Mouse (Mus musculus): ENCODE measurements around the gene Eml3.
A peak's percentile ranks its signal among the peaks of the same experiment; 100 is the strongest.

Eml3 gene

GRCm38 (mm10) chr19:8914212-8914611, 15.1 kb upstream of the Eml3 start:
- no peak for DNase-seq (ENCODE audit: low read depth, low spot score)

- no peak for DNase-seq (ENCODE audit: low read depth, low spot score)
Measured at GRCm38 (mm10) chr19:8919000-8919399, 10.4 kb upstream of the Eml3 start.

GRCm38 (mm10) chr19:8919684-8920072, 9.7 kb upstream of the Eml3 start:
- peak; percentile 17 for DNase-seq (ENCODE audit: low read depth, low spot score)

- DNase-seq (ENCODE audit: low read depth, low spot score), result peak; percentile 98
Measured at GRCm38 (mm10) chr19:8920073-8920736, 9.1 kb upstream of the Eml3 start, which contains the start of gene B3gat3. TSS of gene B3gat3 (plus strand) at chr19:8920374.

GRCm38 (mm10) chr19:8920836-8921291, 8.5 kb upstream of the Eml3 start:
- peak; percentile 80 for DNase-seq (ENCODE audit: low read depth, low spot score)

GRCm38 (mm10) chr19:8921741-8922140, 7.6 kb upstream of the Eml3 start:
- no peak for DNase-seq (ENCODE audit: low read depth, low spot score)

GRCm38 (mm10) chr19:8926766-8927165, 2.6 kb upstream of the Eml3 start:
- DNase-seq (ENCODE audit: low read depth, low spot score), result no peak

GRCm38 (mm10) chr19:8927891-8928525, 1.3 kb upstream of the Eml3 start:
- no peak for DNase-seq (ENCODE audit: low read depth, low spot score)

GRCm38 (mm10) chr19:8928689-8929223, 596 bp upstream of the Eml3 start:
- no peak for DNase-seq (ENCODE audit: low read depth, low spot score)

GRCm38 (mm10) chr19:8930117-8930516, 765 bp downstream of the Eml3 start:
- DNase-seq (ENCODE audit: low read depth, low spot score), result peak; percentile 55

GRCm38 (mm10) chr19:8930771-8931170, 1.4 kb downstream of the Eml3 start:
- DNase-seq (ENCODE audit: low read depth, low spot score), result no peak

- no peak for DNase-seq (ENCODE audit: low read depth, low spot score)
Measured at GRCm38 (mm10) chr19:8936736-8937135, 7.4 kb downstream of the Eml3 start.

- no peak for DNase-seq (ENCODE audit: low read depth, low spot score)
Measured at GRCm38 (mm10) chr19:8940526-8941133, 11.3 kb downstream of the Eml3 start.

GRCm38 (mm10) chr19:8941136-8941514, 11.8 kb downstream of the Eml3 start:
- peak; percentile 44 for DNase-seq (ENCODE audit: low read depth, low spot score)

GRCm38 (mm10) chr19:8941515-8942217, 12.3 kb downstream of the Eml3 start, which contains the start of gene Mta2:
TSS of gene Mta2 (plus strand) at chr19:8941875.
- DNase-seq (ENCODE audit: low read depth, low spot score), result peak; percentile 96

GRCm38 (mm10) chr19:8942276-8942964, 13.1 kb downstream of the Eml3 start:
- peak; percentile 48 for DNase-seq (ENCODE audit: low read depth, low spot score)

- DNase-seq (ENCODE audit: low read depth, low spot score), result peak; percentile 48
Measured at GRCm38 (mm10) chr19:8943047-8943446, 13.7 kb downstream of the Eml3 start.

- DNase-seq (ENCODE audit: low read depth, low spot score), result no peak
Measured at GRCm38 (mm10) chr19:8944062-8944461, 14.7 kb downstream of the Eml3 start.

- peak; percentile 81 for DNase-seq (ENCODE audit: low read depth, low spot score)
Measured at GRCm38 (mm10) chr19:8944750-8945149, 15.4 kb downstream of the Eml3 start.

GRCm38 (mm10) chr19:8945251-8945650, 15.9 kb downstream of the Eml3 start:
- no peak for DNase-seq (ENCODE audit: low read depth, low spot score)

GRCm38 (mm10) chr19:8946929-8947328, 17.6 kb downstream of the Eml3 start:
- no peak for DNase-seq (ENCODE audit: low read depth, low spot score)
